Comparison of ENCODE assay signal across 11 mouse cellular contexts in the genomic region with DNA sequence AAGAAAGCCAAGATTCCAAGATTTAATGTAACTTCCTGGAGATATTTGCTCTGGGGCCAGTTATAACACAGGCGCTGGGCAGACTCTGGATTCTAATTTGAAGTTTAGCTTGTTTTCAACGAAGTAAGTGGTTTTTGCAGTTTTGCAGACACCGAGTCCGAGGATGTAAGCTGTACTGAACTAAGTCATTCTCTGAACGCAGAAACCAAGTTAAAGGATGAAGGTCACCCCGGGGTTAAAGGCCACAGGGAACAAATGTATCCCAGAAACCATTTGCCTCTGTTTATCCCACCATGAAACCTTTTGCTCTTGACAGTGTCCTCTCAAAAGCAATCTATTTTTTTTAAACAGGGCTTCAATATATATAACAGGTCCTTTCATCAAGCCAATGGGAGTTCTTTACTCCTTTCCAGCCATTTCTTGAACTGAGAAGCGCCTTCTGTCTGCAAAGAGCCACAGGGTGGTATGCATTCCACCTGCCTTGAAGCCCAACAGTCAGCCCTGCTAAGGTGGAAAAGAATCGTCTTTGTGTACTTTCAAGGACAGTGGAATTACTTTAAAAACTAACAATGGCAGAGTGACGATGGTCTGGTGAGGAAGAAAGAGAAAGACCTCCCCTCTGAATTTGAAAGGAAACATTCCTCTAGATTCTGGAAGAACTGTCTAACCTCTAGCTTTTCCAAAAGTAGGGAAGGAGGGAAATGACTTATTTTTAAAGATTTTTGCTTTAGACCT. TPM values are rescaled to one million over a fixed set of nuclear protein-coding genes. Genes with fewer than 3 reads are reported as not detected.
DNase-seq lines count a peak whose midpoint lies in the region; ATAC-seq and TF ChIP-seq lines count a peak whose summit lies in the region.
"Had no signal": no experiment of that assay in that cellular context is flagged by ENCODE, and none has a peak within 500 bp of the region (broad histone marks: within the 10 kb centered on the region; RNA-seq: fewer than 3 reads in every experiment).

No protein-coding gene starts in this region.

- intact Hi-C loops in heart, postnatal 10 days (cut with DNase I): loop anchor here (10.0 kb wide), 2 partner anchors 147 to 437 kb away; no protein-coding TSS in a partner anchor
- intact Hi-C loops in left cerebral cortex, adult 2 months (cut with DNase I): loop anchor here (5.0 to 10.0 kb wide), 4 partner anchors 85 to 437 kb away; no protein-coding TSS in a partner anchor
- intact Hi-C loops in left cerebral cortex, postnatal 4 days (cut with DNase I): loop anchor here (5.0 kb wide), 1 partner anchor 175 kb away; no protein-coding TSS in a partner anchor

- no peak for ATAC-seq in heart, embryonic 11.5 days (replicated peaks; ENCODE audit: insufficient number of reproducible peaks, low FRiP score, low TSS enrichment)
- no peak for ATAC-seq in hindbrain, embryonic 13.5 days (ENCODE audit: low FRiP score)
- ATAC-seq in neural tube, embryonic 13.5 days (ENCODE audit: low read depth): no peak

- H3K9me3 ChIP-seq in heart, embryonic 11.5 days (replicated peaks; ENCODE audit: control insufficient read depth, low read length): peaks cover 2% of the 10 kb centered on the region; the same call in 1 of the 2 replicates
- no peaks in the 10 kb centered on the region; the same call in 1 of the 2 replicates for H3K9me3 ChIP-seq in hindbrain, embryonic 13.5 days
- H3K9me3 ChIP-seq in neural tube, embryonic 13.5 days: no peaks in the 10 kb centered on the region
- H3K9me3 ChIP-seq: liver, embryonic 15.5 days had no signal

- peak overlapping the region; percentile 11; the same call in 1 of the 2 replicates for H3K4me3 ChIP-seq in heart, embryonic 11.5 days (ENCODE audit: low read depth, low read length)
- peak overlapping the region; percentile 71 for H3K4me3 ChIP-seq in left cerebral cortex, adult 2 months
- peak overlapping the region; percentile 73 for H3K4me3 ChIP-seq in hindbrain, embryonic 13.5 days
- peak overlapping the region; percentile 78 for H3K4me3 ChIP-seq in neural tube, embryonic 13.5 days
- H3K4me3 ChIP-seq: liver, embryonic 15.5 days had no signal

- H3K36me3 ChIP-seq in heart, embryonic 11.5 days (ENCODE audit: control insufficient read depth, insufficient read depth, low read length): no peaks in the 10 kb centered on the region
- peaks cover 16% of the 10 kb centered on the region for H3K36me3 ChIP-seq in hindbrain, embryonic 13.5 days
- H3K36me3 ChIP-seq in neural tube, embryonic 13.5 days: peaks cover 18% of the 10 kb centered on the region
- H3K36me3 ChIP-seq: liver, embryonic 15.5 days had no signal

- H3K4me2 ChIP-seq in heart, embryonic 11.5 days: peak overlapping the region; percentile 97
- peak overlapping the region; percentile 80 for H3K4me2 ChIP-seq in hindbrain, embryonic 13.5 days
- H3K4me2 ChIP-seq in neural tube, embryonic 13.5 days: peak overlapping the region; percentile 83
- H3K4me2 ChIP-seq: liver, embryonic 15.5 days had no signal

- no peak overlapping the region for H3K9ac ChIP-seq in heart, embryonic 11.5 days (ENCODE audit: low read depth, low read length)
- H3K9ac ChIP-seq in hindbrain, embryonic 13.5 days: peak overlapping the region; percentile 95
- peak overlapping the region; percentile 93 for H3K9ac ChIP-seq in neural tube, embryonic 13.5 days
- H3K9ac ChIP-seq: liver, embryonic 15.5 days had no signal

- no peak for TF ChIP-seq CTCF in left cerebral cortex, adult 2 months (IDR thresholded peaks at IDR 0.05)

- peaks cover 11% of the 10 kb centered on the region for H3K27me3 ChIP-seq in heart, embryonic 11.5 days (ENCODE audit: control insufficient read depth, insufficient read depth, low read length)
- no peaks in the 10 kb centered on the region for H3K27me3 ChIP-seq in hindbrain, embryonic 13.5 days
- H3K27me3 ChIP-seq in neural tube, embryonic 13.5 days: no peaks in the 10 kb centered on the region

- no peak overlapping the region for H3K27ac ChIP-seq in heart, embryonic 11.5 days (ENCODE audit: low read depth, low read length)
- H3K27ac ChIP-seq in left cerebral cortex, adult 2 months: no peak overlapping the region
- H3K27ac ChIP-seq in hindbrain, embryonic 13.5 days: no peak overlapping the region
- no peak overlapping the region for H3K27ac ChIP-seq in neural tube, embryonic 13.5 days (replicated peaks)
- H3K27ac ChIP-seq: liver, embryonic 15.5 days had no signal

- 76% methylated on average over 9 of the region's 9 CpGs for WGBS in heart, embryonic 11.5 days (ENCODE audit: insufficient replicate concordance)
- WGBS in hindbrain, embryonic 13.5 days: 69% methylated on average over 9 of the region's 9 CpGs
- WGBS in neural tube, embryonic 13.5 days: 62% methylated on average over 9 of the region's 9 CpGs

- 0 out of 2 replicates have a peak, but pooled peaks cover 5% of the 10 kb centered on the region for H3K4me1 ChIP-seq in heart, embryonic 11.5 days (ENCODE audit: control insufficient read depth, insufficient read depth, low read length)
- H3K4me1 ChIP-seq in hindbrain, embryonic 13.5 days (replicated peaks): peaks cover 48% of the 10 kb centered on the region
- peaks cover 54% of the 10 kb centered on the region for H3K4me1 ChIP-seq in neural tube, embryonic 13.5 days (replicated peaks)

- no peak for DNase-seq in heart, postnatal 10 days
- no peak for DNase-seq in left cerebral cortex, adult 2 months (ENCODE audit: extremely low spot score in 1 of 2, low spot score in 2 of 2)
- DNase-seq in left cerebral cortex, postnatal 4 days: no peak
- no peak for DNase-seq in right cerebral cortex, postnatal 25 days
- DNase-seq in thymus, postnatal 10 days (ENCODE audit: low spot score in 2 of 2): no peak
- DNase-seq: embryo, embryonic 11 days; layer of hippocampus, postnatal 36 days had no signal

RNA-seq across cellular contexts. Expression of gene St8sia1, which starts 2.4 kb away (rescaled TPM):
- polyA plus RNA-seq in heart, embryonic 11.5 days (2014; fragmentation: Nextera tagmentation; extraction: Ambion mirVana): 3.6 and 5.2 TPM in 2 replicates
- total RNA-seq in heart, postnatal 10 days (2021): 1 to 10 TPM in 1 of 2 experiments, under 1 TPM in 1; 0.89 to 1.3 TPM
- 10 to 100 TPM; 29.8 to 30.8 TPM for total RNA-seq in left cerebral cortex, adult 2 months (2021)
- 10 to 100 TPM; 31.4 to 33.5 TPM for total RNA-seq in left cerebral cortex, postnatal 4 days (2021)
- 7.6 and 7.7 TPM in 2 replicates for polyA plus RNA-seq in hindbrain, embryonic 13.5 days (2015; fragmentation: Nextera tagmentation; extraction: Ambion mirVana)
- polyA plus RNA-seq in neural tube, embryonic 13.5 days (2015; fragmentation: Nextera tagmentation; extraction: Ambion mirVana): 9.8 and 10.0 TPM in 2 replicates

Comparison
In these comparisons a context has a peak if more than half of its experiments do, and no peak if none do; other contexts are left out.
1. H3K4me3 ChIP-seq: peak in every context shown above with its lines; median percentile 78 in neural tube, embryonic 13.5 days; 73 in hindbrain, embryonic 13.5 days; 71 in left cerebral cortex, adult 2 months; 11 in heart, embryonic 11.5 days.
2. RNA of gene St8sia1, which starts 2.4 kb away (total RNA-seq): 31.4 to 33.5 TPM in left cerebral cortex, postnatal 4 days and 29.8 to 30.8 TPM in left cerebral cortex, adult 2 months; 0.89 to 1.3 TPM in heart, postnatal 10 days; every median in the first group is over 10 times any median in the second.
3. Peak in every context shown above with its lines, with median percentiles within 50 percentile points of each other: H3K4me2 ChIP-seq.